Mouse (Mus musculus): ENCODE data around the gene Bnc2.

Gene Bnc2

DNA sequence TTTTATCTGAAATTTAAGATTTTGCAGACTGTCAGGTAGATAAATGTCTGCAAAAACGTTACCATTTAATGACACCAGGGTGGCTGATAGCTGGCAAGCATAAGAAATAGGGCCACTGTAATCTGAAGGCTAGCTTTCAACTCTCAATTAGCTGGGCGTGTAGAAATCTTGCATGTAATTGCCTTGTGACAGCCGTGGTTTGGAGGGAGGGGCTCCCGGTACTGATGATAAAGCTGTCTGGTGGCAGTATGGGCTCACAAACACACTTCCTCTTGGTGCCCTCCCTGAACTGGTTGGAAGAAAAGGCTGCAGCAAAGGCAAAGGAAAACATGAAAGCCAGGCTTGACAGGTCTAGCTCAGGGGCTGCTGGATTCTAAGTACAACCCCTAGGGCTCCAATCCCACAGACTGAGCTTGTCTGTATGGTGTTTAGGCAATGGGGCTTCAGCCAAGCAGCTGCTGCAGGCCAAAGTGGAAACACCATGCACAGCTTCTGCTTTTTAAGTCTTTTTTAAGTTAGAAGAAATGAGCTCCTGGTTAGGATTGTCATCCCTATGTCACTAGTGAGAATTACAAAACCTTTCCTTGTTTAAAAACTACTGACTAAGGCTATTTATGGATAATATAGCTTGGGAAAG, 366.7 kb downstream of the Bnc2 start:
- DNase-seq: no peak

DNA sequence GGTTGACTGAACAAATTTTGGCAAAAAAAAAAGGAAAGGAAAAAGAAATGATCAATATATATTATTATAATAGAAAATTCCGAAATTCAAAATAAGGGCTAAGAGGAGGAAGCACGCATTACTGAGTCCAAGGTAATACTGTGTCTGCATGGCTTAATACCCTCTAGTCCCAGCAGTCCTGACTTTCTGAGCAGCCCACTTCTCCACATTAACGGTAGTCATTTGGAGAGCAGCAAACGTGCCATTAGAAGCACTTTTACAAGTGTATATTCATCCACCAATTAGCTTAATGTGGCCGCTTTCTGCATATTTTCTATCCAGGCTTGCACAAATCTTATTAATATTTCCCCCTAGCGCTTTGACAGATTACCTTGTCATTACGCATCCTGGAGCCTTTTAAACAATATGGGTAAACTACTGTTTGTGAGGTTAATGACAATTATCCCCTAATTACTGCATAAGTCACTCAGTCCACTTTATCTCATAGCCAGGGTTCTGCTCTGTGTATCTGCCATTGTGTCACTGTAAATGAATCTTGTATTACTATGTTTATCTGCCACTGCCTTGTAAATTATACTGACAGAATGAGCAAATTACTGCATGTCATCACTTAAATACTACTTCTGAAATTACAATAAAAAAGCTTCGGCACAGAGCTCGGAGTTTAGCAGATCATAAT, 368.0 kb downstream of the Bnc2 start:
- DNase-seq: no peak

DNA sequence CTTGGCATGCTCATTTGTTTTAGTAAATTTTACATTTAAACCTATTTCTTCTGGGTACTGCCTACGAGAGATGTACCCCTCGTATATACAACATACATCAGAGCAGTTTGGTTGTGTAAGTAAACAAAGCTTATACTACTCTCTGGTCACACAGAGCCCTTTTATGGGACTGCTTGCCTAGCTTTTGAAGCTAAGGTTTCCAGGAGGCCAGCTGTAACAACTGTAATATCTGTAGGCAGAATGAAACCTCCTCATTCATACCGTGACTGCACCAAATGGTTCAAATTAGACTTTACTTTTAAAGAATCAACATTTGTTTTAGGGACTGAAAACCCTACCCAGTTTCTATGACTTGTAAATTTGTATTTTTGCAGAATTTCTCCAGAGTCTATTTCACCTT, 372.1 kb downstream of the Bnc2 start:
- no peak for DNase-seq

DNA sequence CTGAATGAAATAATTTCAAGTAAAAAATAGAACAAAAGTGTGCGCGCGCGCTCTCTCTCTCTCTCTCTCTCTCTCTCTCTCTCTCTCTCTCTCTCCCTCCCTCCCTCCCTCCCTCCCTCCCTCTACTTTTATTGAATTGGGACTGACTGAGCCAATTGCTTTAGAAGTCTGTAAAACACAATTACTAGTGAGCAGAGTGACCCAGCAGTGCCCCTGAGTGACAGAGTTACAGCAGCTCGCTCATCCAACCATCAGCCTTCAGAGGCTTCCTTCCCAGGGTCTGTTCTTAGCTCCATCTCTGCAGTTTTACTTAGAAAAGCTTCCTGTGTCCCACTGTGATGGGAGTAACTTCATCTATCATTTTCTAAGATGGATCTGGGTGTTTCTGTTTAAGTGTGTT, 389.9 kb downstream of the Bnc2 start:
- DNase-seq: no peak

DNA sequence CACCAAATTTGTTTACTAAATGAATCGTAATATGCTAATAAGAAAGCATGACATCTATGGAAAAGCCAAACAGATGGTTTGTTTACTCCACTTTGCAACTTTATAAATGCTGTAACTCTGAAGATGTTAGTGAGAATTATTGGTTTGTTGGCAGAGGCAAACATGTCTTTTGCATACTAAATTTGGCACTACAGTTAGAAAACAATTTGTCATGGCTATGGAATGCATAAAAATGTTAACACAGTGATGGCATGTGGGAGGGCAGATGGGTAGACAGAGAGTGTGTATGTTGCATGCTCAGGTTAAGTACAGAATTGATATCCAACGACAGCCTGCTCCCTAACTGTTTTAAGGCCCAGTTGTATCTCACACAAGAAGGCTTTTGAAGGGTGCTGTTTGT, 392.4 kb downstream of the Bnc2 start:
- DNase-seq: no peak

DNA sequence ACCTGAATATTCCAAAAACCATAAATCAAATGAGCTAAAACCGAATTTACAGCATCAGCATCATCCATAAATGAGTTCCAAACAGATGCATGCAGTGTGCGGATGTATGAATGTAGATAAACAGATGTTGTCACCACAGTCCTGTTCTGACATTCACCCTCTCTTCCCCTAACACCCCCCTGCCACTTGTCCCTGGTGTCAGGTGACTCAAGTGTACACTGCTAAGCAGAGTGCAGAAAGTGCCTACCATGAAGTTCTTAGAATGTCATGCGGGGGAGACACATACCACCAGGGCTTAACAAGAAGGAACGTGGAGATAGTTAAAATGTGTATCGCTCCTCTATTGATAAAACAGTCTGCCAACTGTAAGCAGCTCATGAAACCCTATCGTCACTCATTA, 396.9 kb downstream of the Bnc2 start:
- DNase-seq: no peak

DNA sequence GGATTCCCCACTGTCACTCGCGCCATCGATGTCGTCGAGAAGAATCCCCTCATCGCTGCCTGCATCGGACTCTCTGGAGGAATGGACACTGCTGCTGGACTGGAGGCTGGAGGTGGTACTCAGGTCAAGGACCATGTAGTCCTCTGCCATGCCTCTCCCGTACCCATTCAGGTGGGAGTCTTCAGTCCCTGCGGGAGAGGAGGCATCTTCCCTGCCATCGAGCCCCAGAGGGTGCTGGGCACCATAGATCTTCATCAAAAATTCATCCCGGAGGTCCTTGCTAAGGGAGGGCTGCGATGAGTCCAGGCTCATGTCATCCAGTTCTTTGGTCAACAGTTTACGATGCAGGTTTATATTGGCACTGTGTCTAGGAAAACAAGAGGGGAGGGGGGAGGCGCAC, 399.0 kb downstream of the Bnc2 start:
- no peak for DNase-seq

DNA sequence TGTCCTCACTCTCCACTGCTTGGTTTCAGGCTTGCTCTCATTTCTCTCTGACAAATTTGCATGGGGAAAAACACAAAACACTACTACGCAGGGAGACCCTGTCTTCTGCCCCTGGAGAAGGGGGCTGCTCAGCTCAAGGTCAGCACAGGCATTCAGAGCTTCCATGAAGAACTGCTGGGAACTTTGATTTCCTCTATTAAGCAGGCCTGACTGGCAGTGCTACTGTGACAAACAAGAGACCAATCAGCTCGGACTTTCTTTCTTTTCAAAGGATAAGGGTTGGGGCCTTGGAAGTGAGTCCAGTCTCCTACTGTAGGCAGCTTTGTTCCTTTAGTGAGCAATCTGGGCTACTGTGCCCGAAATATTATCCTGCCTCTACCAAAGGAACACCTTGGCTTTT, 400.9 kb downstream of the Bnc2 start:
- DNase-seq: no peak

DNA sequence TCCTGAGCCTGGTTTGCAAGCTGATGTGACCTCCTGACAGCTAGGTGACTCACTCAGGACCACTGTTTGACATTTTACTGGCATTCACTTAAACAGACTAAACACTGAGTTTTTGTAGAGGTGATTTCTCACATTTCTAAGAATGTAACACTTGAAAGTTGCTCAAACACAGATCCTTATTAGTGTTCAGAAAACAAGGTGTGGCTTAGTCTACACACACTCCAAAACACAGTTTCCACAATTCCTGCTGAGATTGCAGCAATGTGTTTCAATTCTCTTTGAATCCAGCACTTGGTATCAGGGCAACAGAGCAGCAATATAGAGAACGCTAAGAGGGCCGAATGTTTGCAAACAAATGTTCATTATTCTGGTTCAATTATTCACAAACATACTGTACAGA, 402.2 kb downstream of the Bnc2 start:
- DNase-seq: no peak

DNA sequence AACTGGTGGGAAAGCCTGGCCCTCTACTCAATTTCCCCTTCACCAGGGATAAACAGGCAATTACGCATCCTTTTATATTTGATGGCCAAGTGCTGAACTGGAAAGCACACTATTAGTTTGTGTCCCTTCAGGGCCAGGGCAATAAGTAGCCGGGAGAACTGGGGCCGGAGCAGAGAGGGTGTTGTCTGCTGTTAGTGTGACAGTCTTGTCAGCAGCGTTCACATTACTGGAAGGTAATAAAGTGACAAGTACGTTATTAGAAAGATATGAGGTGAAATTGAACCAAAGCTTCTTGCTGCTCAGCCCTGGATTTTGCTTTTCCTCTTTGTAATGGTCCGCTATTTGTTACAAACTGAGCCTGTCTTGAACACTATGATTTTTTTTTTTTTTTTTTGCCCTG, 405.2 kb downstream of the Bnc2 start:
- no peak for DNase-seq

DNA sequence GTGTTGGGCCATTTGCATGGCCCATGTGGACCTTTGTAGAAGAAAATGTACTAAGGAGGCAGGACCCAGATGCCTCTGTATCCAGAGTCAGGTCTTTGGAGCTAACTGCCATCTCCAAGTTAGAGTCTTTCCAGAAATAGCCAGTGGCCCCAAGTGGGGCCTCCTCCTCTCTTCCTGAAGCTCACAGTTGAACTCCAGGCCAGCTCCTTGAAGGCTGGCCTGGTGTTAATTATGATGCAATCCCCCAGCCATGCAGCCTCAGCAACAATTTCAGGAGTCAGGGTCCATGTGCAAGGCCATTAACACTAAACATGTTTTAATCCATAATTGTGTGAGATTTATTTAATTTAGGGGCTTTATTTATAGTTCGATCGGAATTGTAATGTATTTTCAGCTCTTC, 427.7 kb downstream of the Bnc2 start:
- DNase-seq: no peak

DNA sequence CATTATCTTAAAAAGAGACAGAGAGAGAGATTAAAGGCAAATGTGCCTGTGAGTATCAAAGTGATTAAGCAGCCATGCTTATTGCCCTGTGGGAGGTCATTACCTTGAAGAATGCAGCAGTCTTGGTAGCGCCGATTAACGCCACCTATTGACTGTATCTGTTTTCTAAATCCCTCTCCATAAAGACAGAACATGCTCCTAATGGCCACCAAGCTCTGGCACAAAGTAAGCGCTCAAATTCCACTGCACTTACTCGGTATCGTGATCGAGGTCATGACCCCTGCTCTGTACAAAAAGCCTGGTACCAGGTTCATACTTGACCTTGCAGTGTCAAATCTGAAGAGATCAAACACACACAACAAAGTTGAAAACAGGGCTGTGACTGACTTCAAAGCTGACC, 442.7 kb downstream of the Bnc2 start:
- no peak for DNase-seq

DNA sequence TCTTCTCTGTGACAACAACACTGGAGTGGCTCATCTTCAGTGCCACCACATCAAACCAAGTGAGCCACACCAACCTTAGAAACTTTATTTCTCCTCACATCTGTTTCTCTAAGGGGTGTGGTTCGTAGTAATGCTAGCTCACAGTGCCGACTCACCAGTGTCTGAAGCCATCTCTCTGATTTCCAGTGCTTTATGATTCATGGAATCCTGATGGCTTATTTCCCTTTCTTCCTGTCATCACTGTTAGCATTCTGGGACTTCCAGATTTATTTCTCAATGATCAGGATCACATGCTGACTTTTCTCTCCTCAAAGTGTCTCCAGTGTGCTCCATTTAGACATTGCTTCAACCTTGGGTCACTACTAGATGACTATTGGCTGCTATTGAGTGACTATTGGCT, 443.8 kb downstream of the Bnc2 start:
- no peak for DNase-seq

DNA sequence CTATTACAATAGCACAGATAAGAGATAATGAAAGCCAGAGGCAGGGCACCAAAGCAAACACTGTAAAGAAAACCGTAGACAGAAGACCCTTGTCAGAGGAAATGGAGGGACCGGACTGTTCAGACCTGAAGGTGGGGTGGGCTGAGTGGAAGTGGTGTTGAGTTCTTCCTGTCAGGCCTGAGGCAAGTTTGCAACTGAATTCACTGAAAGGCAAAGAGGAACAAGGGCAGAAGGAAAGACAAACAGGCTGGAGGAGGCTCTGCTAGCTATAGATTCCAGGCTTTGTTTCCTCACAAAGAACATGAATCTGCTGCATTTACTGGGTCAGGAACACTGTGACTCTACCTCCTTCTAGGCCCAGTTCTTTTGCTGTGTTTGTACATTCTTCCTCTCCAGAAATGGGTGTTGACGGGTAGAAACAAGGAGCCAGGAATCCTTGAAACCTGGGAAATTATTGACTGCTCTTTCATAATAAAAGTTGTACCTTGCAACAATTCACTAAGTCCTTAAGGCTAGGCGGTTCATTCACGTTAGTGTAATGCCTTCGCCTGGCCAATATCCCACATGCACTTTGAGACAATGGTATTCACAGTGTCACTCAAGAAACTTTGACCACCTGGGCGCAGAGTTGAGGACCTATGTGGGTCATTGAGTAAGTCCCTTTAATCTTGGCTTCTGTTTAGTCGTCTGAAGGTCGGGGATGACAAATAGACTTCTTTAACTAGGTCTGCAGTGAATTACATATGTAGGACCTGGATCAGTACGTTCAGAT, 445.7 kb downstream of the Bnc2 start:
- DNase-seq: no peak

DNA sequence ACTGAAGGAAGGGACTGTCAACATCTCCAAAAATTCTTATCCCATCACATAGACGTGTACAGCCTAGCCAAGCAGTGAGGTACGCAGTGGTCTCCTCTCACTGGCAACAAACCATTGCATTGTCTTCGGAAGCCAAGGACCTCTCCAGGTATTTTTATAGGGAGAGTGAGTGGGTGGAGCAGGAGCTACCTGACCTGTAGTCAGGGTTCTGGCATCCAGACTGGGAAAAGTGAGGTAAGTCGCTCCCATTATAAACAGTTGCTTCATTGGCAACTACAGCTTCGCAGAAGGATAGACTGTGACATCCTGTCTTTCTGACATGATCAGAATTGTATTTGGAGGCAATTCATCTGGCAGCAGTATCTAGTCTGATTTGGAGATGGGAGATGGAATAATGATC, 446.5 kb downstream of the Bnc2 start:
- no peak for DNase-seq

All from lung, postnatal 14 days (tissue).